Mouse (Mus musculus): Measurements from ENCODE around the gene Incenp. TPM values are rescaled to one million over a fixed set of nuclear protein-coding genes. Genes with fewer than 3 reads are reported as not detected.
"Not testable (repeated sequence)": the region's sequence is repeated elsewhere in the genome, so short reads cannot be mapped to it uniquely, and the experiment has no call there.

Gene Incenp
- polyA plus RNA-seq, 1 experiment from 2014 or later = 83.0 TPM

- 92% methylated on average over 20 of the region's 20 CpGs for WGBS
- Histone ChIP-seq H3K4me2 (no peak overlapping the region), H3K4me1 (replicated peaks) (no peaks in the 10 kb centered on the region), H3K4me3 (no peak overlapping the region), H3K36me3 (peaks cover 92% of the 10 kb centered on the region), H3K9ac (no peak overlapping the region), H3K27ac (ENCODE audit: poor library complexity, severe bottlenecking) (no peak overlapping the region), H3K27me3 (replicated peaks) (no peaks in the 10 kb centered on the region), H3K9me3 (replicated peaks) (no peaks in the 10 kb centered on the region)
- ATAC-seq (ENCODE audit: insufficient number of reproducible peaks, low FRiP score) = no peak
Measured at GRCm38 (mm10) chr19:9878186-9878835, 21.0 kb downstream of the Incenp start.

DNA sequence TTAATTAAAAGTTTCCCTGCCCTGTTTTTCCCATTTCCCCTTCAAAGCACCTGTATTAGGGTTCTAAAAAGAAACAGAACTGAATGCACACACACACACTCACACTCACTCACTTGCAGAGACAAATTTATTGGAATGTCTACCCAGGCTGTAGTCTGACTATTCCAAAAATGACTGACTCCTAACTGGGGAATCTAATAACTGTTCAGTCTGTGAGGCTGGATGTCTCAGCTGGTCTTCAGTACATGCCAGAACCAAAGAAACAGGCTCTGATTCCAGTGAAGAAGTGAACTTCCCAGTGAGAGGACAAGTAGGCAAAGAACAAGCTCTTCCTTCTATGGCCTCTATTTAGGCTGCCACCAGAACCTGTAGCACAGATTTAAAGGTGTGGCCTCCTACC, 33.9 kb downstream of the Incenp start:
- ATAC-seq (ENCODE audit: insufficient number of reproducible peaks, low FRiP score) = no peak
- H3K4me2 ChIP-seq = no peak overlapping the region

GRCm38 (mm10) chr19:9864856-9865255, 34.5 kb downstream of the Incenp start:
- H3K27ac ChIP-seq (ENCODE audit: poor library complexity, severe bottlenecking) = no peak overlapping the region
- no peak overlapping the region for H3K9ac ChIP-seq
- WGBS = 67% methylated on average over 1 of the region's 1 CpGs
- H3K36me3 ChIP-seq = peaks cover 5% of the 10 kb centered on the region; the same call in 1 of the 2 replicates
- H3K9me3 ChIP-seq (replicated peaks) = no peaks in the 10 kb centered on the region
- H3K4me1 ChIP-seq (replicated peaks) = no peaks in the 10 kb centered on the region
- no peaks in the 10 kb centered on the region for H3K27me3 ChIP-seq (replicated peaks)
- H3K4me3 ChIP-seq = no peak overlapping the region
- ATAC-seq (ENCODE audit: insufficient number of reproducible peaks, low FRiP score) = no peak
- no peak overlapping the region for H3K4me2 ChIP-seq

More for the DNA sequence above, 33.9 kb downstream of the Incenp start:
- no peak overlapping the region for H3K4me3 ChIP-seq
- H3K9ac ChIP-seq = no peak overlapping the region
- no peak overlapping the region for H3K27ac ChIP-seq (ENCODE audit: poor library complexity, severe bottlenecking)
- no peaks in the 10 kb centered on the region for H3K4me1 ChIP-seq (replicated peaks)
- H3K9me3 ChIP-seq (replicated peaks) = no peaks in the 10 kb centered on the region
- H3K27me3 ChIP-seq (replicated peaks) = no peaks in the 10 kb centered on the region
- peaks cover 8% of the 10 kb centered on the region for H3K36me3 ChIP-seq

- not testable (repeated sequence) for H3K9ac ChIP-seq; H3K9me3 ChIP-seq (replicated peaks); H3K4me2 ChIP-seq; H3K4me1 ChIP-seq (replicated peaks); H3K4me3 ChIP-seq; H3K27ac ChIP-seq (ENCODE audit: poor library complexity, severe bottlenecking); ATAC-seq (ENCODE audit: insufficient number of reproducible peaks, low FRiP score); H3K27me3 ChIP-seq (replicated peaks); H3K36me3 ChIP-seq
- WGBS = 90% methylated on average over 2 of the region's 3 CpGs
Measured at GRCm38 (mm10) chr19:9860821-9861220, 38.5 kb downstream of the Incenp start.

DNA sequence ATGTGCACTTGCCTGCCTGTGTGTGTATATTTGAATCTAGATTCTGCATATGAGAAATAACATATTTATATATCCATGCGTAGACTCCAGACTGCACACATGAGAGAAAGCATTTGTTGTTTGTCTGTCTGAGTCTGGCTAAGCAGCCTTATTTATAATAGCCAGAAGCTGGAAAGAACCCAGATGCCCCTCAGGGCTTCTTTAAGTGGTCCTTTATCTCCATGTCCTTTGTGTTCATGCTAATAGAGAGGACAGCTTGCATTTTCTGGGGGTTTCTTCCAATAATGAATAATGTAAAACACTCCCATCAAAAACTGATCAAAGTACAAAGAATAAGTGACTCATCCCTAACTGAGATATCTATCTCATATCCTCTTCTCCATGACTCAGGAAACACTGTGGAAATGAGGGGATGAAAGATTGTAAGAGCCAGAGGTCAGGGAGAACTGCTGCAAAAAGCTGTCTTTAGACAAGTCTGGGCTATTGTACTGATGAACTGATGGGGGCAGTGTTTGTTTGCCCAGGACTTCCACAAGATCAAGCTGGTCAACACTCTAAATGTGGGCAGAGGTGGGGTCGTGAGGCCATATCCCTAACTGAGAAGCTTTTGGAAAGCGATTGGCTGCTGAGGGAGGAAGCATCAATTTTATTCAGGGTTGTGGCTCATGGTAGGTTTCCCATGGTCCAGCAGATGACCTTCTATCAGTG, 49.8 kb downstream of the Incenp start:
- WGBS = 62% methylated on average over 3 of the region's 3 CpGs
- H3K27ac ChIP-seq (ENCODE audit: poor library complexity, severe bottlenecking); H3K27me3 ChIP-seq (replicated peaks); H3K4me3 ChIP-seq; H3K9ac ChIP-seq; ATAC-seq (ENCODE audit: insufficient number of reproducible peaks, low FRiP score); H3K4me2 ChIP-seq; H3K36me3 ChIP-seq; H3K9me3 ChIP-seq (replicated peaks); H3K4me1 ChIP-seq (replicated peaks): not testable (repeated sequence)

DNA sequence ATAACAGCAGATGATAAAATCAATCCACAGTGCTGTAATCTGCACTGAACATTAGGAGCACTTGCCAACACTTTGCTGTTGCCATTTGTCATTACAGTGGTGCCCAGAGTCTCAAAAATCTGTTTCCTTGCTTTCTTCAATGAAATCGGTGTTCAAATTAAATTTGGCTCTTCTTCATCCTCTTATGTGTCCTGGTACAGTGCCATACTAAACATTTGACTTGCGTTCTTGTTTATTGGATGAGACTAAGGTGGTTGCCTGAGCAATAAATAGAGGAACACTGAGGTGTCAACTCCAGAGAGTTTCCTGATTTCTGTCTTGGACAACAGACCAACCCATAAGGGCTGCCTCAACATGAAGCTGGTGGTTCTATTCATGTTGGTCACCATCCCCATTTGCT, 52.1 kb downstream of the Incenp start, which contains the start of gene Scgb2a2:
Gene Scgb2a2, plus strand, starts transcription at position 301 of the 400 bp plus-strand sequence.
- ATAC-seq (ENCODE audit: insufficient number of reproducible peaks, low FRiP score) = no peak
- no peak within 1 kb of the TSS for H3K9ac ChIP-seq
- 70% methylated on average over 2 of the region's 2 CpGs for WGBS

GRCm38 (mm10) chr19:9837341-9837715, 62.0 kb downstream of the Incenp start:
- no peak overlapping the region for H3K9ac ChIP-seq
- no peak overlapping the region for H3K27ac ChIP-seq (ENCODE audit: poor library complexity, severe bottlenecking)
- H3K4me3 ChIP-seq = no peak overlapping the region
- H3K27me3 ChIP-seq (replicated peaks) = no peaks in the 10 kb centered on the region
- no peak for ATAC-seq (ENCODE audit: insufficient number of reproducible peaks, low FRiP score)
- H3K36me3 ChIP-seq = no peaks in the 10 kb centered on the region
- no peak overlapping the region for H3K4me2 ChIP-seq
- WGBS = 48% methylated on average over 2 of the region's 2 CpGs
- H3K9me3 ChIP-seq (replicated peaks) = no peaks in the 10 kb centered on the region
- no peaks in the 10 kb centered on the region for H3K4me1 ChIP-seq (replicated peaks)

More for the DNA sequence above, 52.1 kb downstream of the Incenp start, which contains the start of gene Scgb2a2:
- Histone ChIP-seq H3K27ac (ENCODE audit: poor library complexity, severe bottlenecking) (no peak within 1 kb of the TSS), H3K27me3 (replicated peaks) (no peaks in the 10 kb centered on the region), H3K4me3 (no peak within 1 kb of the TSS), H3K4me1 (replicated peaks) (no peaks in the 10 kb centered on the region), H3K4me2 (no peak within 1 kb of the TSS), H3K9me3 (replicated peaks) (no peaks in the 10 kb centered on the region), H3K36me3 (no peaks in the 10 kb centered on the region)

GRCm38 (mm10) chr19:9836581-9837340, 62.6 kb downstream of the Incenp start:
- H3K9me3 ChIP-seq (replicated peaks); H3K36me3 ChIP-seq; H3K4me1 ChIP-seq (replicated peaks); H3K27me3 ChIP-seq (replicated peaks): not testable (repeated sequence)
- 15% methylated on average over 19 of the region's 21 CpGs for WGBS
- peak; percentile 79 for ATAC-seq (ENCODE audit: insufficient number of reproducible peaks, low FRiP score)
- H3K27ac ChIP-seq (ENCODE audit: poor library complexity, severe bottlenecking) = peak overlapping the region; percentile 72; the same call in 1 of the 2 replicates
- H3K9ac ChIP-seq = 0 out of 2 replicates have a peak overlapping the region, but pooled peaks have one; percentile 57
- H3K4me3 ChIP-seq = peak overlapping the region; percentile 45
- peak overlapping the region; percentile 52 for H3K4me2 ChIP-seq

Small RNA genes within 50 kb of the gene (microRNA-seq; reads per million reads assigned to microRNA genes)
- gene Gm22369 (not detected), gene Gm24484 (not detected)

Other genes with a start within 250 kb of the Incenp start
- gene Scgb2a2, start 52.0 kb downstream of the Incenp start, polyA plus RNA-seq (2016; fragmentation: Nextera tagmentation; extraction: Ambion mirVana) = not detected in 2 replicates
- 2,254 and 2,412 TPM in 2 replicates for gene Fth1, start 81.0 kb upstream of the Incenp start, polyA plus RNA-seq (2016; fragmentation: Nextera tagmentation; extraction: Ambion mirVana)
- gene Best1, start 102.1 kb upstream of the Incenp start, polyA plus RNA-seq (2016; fragmentation: Nextera tagmentation; extraction: Ambion mirVana) = 0.32 and 0.34 TPM in 2 replicates
- 38.0 and 39.7 TPM in 2 replicates for gene Rab3il1, start 102.1 kb upstream of the Incenp start, polyA plus RNA-seq (2016; fragmentation: Nextera tagmentation; extraction: Ambion mirVana)
- gene Fads3, start 142.0 kb upstream of the Incenp start, polyA plus RNA-seq (2016; fragmentation: Nextera tagmentation; extraction: Ambion mirVana) = 40.7 and 45.2 TPM in 2 replicates
- 64.2 and 66.7 TPM in 2 replicates for gene Fads2, start 202.2 kb upstream of the Incenp start, polyA plus RNA-seq (2016; fragmentation: Nextera tagmentation; extraction: Ambion mirVana)

Data from heart, embryonic 12.5 days (tissue).